Mouse (Mus musculus): ENCODE data around the gene Tspan4.
"Not testable (repeated sequence)": the region's sequence is repeated elsewhere in the genome, so short reads cannot be mapped to it uniquely, and the experiment has no call there.

Gene Tspan4

DNA sequence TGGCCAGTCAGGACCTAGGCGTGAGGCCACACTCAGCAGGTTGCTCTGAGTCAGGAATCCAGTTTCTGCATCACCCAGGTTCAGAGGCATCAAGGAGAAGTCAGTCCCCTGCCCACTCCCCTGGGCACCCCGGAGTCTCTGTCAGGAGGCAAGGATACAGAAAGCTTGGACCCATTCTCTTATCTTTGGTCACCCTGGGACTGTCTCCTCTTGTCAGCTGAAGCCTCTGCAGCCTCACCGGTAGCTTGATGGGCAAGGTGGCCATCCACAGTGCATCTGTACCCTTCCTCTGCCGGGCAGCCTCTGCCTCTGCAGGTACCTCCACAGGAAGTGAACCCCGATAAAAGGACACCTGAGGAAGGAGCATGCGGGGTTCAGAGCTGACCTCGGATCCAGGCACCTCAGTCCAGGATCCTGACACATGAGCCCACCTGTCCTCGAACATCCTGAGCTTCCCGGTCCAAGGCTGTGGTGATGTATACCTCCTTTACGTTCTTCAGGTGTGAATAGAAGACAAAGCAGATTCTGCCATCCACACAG is 35.8 kb upstream of the Tspan4 start:
- no peak for DNase-seq (ENCODE audit: low read depth, low spot score)

DNA sequence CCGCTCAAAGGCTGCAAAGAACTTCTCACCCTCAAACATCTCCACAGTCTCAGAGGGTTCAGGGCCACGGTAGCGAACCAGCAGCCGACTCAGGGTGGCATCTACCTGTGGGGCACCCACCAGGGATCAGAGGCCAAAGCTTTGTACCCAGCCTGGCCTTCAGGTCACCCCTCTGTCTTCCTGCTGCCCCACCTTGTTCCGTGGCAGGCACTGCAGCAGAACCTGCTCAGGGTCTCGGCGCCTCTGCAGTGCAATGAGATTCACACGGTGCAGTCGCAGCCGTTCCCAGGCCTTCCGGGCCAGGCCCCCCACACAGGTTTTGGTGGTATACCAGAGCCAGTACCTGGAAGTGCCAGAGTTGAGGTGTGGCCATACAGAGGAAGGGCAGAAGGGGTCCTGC is 35.2 kb upstream of the Tspan4 start:
- no peak for DNase-seq (ENCODE audit: low read depth, low spot score)

DNA sequence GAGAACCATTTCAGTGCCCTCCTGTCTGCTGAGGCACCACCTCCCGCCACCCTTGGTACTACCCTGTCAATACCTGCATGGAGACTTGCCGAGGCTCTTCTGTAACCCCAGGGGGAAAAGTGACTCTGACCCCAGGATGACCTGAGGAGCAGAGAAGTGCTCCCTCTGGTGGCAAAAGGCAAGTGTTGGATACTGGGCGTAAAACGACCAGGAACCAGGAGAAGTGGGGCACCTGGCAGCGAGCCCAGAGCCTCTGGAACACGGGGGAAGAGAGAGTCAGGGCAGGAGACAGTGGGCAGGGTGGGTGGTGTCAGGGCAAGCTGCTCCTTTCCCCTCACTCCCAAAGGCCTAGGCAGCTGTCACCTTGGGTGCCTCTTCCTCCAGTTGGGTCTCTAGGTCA is 34.4 kb upstream of the Tspan4 start:
- DNase-seq (ENCODE audit: low read depth, low spot score), result peak; percentile 91

DNA sequence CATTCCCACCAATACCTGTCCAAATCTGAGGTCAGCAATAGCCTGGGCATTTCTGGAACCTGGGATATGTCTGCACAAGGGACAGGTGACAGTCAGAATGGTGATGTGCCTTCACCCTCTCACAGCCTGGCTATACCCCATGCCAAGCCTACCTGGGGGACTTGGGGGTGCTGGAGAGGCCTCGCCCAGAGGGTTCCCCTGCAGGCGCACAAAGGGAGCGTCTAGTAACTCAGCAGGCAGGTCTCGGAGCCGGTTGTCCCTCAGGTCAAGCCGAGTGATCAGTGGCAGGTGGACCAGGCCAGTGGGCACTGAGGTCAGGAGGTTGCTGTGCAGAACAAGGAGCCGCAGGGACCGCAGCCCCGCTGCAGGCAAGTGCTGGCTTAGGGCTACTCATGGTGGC is 33.6 kb upstream of the Tspan4 start:
- no peak for DNase-seq (ENCODE audit: low read depth, low spot score)

DNA sequence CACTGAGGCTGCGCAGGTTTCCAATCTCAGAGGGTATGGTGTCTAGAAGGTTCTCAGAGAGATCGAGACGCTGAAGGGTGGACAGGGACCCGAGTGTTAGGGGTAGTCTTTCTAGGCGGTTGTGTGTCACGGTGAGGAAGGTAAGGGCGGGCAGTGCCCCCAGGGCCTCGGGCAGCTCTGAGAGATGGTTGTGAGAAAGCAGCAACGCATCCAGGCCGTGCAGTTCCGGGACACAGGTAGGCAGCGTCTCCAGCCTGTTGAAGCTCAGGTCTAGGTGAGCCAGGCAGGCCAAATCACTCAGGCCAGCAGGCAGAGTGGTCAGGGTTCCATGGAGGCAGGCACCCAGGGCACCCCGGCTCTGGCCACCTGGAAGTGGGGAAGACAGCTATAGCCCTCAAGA is 32.8 kb upstream of the Tspan4 start:
- no peak for DNase-seq (ENCODE audit: low read depth, low spot score)

DNA sequence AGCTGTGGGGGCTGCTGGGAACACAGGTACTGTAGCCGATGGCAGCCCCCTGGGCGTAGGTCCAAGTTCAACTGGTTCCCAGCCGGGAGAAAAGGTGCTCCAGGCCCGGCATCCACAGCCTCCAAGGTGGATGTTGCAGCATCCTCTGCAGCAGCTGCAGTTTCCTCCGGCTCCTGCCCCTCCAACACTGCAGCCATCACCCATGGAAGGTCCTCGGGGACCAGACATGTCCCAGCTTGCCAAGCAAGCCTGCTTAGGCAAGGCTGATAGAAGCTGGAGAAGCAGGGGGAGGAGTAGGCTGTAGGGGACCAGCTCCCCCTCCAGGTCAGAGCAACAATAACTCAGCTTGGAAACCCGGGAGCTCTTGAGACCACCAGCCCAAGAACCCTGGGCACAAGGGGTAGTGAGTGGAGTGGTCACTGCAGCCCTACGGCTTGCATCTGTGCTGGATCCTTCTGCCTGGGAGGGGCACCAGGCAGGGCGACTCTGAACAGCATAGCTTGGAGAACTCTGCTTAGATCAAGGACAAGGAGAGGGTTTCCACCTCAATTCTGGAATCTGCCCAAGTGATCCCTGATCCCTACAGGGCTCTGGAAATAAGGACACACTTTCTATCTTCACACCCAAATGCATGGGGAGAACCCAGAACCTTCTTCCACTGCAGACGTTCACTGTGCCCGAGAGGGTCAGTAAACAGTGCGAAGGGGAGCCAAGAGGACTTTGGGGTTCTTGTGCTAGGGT is 31.8 kb upstream of the Tspan4 start:
- DNase-seq (ENCODE audit: low read depth, low spot score), result peak; percentile 77

DNA sequence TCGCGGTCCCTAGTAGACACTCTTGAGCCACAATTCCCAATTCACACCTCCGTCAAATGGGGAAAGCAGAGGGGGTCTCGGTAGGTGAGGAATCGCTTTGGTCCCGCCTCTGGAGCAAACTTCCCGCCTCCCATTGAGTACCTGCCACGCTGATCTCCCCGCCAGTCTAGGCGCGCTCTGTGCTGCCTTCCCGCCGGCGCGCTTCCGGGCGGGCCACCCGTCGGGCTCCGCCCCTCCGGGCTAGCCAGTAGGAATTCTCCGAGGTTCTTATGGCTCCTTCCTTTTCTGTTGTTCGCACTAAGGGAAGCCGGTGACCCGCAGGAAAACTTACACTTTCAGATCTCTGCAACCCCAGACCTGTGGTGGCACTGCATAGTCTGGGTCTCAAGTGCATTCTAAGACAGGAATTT is 31.2 kb upstream of the Tspan4 start, which contains the start of gene Pidd1:
Gene Pidd1 (minus strand): TSS at position 198 of the 410 bp plus-strand sequence.
- DNase-seq (ENCODE audit: low read depth, low spot score), result peak; percentile 94

DNA sequence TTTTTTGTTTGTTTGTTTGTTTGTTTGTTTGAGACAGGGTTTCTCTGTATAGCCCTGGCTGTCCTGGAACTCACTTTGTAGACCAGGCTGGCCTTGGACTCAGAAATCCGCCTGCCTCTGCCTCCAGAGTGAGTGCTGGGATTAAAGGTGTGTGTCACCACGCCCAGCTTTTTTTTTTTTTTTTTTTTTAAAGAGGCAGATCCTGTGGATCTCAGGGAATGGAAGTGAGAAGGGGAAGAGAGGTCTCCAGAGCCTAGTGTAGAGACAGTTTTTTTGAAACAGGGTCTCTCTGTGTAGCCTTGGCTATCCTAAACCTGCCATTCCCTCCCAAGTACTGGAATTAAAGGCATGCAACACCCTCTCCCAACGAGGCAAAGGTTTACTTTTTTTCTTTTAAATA is 28.7 kb upstream of the Tspan4 start:
- not testable (repeated sequence) for DNase-seq (ENCODE audit: low read depth, low spot score)

DNA sequence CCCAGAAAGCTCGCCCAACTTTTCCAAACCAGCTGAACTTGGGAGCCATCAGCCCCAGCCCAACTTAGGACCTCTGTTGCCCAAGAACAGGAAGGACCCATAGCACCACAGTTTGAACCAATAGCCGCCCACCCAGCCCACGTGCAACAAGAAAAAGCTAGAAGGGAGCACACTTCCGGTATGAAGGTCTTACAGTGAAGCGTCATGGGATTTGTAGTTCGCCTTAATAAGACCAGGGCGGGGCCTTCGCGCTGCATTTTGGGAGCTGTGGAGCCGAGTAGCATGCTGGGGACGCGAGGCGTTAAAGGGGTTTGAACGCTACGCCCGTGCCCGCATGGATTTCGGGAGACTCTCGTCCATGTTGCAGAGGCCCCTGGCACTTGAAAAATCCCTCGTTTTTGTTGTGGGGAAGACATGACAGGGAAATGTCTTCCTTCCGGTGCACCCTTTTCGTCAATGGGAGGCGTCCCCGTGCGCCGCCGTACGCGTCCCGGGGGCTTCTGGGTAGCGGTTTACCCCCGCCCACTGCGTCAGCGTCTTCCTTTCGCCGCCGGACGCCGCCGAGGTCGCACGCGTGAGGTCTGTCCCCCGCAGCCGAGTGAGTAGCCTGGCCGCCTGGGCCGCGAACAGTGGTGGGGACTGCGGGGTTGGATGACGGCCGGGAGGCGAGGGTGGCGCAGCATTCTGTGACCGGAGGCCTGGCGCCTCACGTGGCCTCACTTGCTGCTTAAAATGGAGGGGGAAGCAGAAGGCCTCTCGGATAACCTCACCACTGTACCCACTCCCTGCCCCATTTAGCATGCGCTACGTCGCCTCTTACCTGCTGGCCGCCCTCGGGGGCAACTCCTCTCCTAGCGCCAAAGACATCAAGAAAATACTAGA is 27.7 kb upstream of the Tspan4 start, which contains the start of gene Rplp2:
Gene Rplp2 (plus strand): TSS at position 261 of the 882 bp plus-strand sequence.
- DNase-seq (ENCODE audit: low read depth, low spot score), result peak; percentile 97

DNA sequence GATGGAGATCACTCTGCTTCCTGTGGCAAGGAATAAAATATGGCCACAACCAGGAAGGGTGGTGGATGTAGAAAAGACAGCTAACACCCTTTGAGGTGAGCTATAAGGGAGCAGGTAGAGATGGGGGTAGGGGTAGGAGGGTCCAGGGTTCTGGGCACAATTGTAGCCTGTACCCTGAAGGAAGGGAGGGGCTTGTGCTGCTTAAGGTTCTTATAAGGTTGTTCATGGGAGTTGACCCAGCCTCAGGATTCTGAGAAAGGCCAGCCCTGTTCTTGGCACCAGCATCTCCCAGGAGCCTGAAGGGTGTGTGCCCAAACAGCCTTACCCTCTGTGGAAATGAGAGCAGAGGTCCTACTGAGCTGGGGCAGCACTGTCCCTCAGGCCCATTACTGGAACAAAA is 23.1 kb upstream of the Tspan4 start:
- peak; percentile 66 for DNase-seq (ENCODE audit: low read depth, low spot score)

DNA sequence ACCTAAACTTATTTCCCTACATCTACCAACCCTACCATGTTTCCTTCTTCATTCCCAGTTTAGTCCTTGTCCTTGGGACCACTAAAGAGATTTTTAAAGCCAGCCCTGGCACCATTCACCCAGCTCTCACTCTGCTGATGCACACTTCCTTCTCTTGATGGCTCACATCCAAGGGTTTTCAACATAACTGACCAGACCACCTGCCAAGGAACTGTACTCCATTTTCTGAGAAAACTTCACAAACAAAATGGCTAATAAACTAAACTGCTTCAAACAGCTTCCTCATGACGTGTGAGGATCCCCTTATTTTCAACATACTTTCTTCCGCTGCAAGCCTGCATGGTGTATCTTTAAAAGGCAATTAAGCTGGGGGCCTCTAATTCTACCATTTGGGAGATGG is 21.4 kb upstream of the Tspan4 start:
- no peak for DNase-seq (ENCODE audit: low read depth, low spot score)

DNA sequence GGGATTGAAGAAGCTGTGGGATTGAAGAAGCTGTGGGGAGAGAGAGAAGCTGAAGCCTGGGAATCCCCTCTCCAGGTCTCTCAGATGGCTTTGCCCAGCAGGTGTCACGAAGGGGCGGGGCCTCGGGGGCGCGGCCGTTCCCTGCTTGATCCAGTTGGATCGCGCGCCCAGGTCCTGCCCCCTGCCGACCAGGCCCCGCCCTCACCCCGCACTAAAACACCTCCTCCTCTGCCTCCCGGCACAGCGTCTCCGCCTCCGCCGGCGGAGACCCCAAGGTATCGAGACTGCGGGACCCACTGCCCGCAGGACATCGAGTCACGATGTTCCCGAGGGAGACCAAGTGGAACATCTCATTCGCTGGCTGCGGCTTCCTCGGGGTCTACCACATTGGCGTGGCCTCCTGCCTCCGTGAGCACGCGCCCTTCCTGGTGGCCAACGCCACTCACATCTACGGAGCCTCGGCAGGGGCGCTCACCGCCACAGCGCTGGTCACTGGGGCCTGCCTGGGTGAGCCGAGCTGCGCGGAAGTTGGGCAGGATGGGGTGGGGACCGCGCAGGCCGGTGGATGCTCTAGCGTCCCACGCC is 20.0 kb upstream of the Tspan4 start, which contains the start of gene Pnpla2:
Gene Pnpla2 (plus strand): TSS at position 232 of the 585 bp plus-strand sequence.
- peak; percentile 98 for DNase-seq (ENCODE audit: low read depth, low spot score)

DNA sequence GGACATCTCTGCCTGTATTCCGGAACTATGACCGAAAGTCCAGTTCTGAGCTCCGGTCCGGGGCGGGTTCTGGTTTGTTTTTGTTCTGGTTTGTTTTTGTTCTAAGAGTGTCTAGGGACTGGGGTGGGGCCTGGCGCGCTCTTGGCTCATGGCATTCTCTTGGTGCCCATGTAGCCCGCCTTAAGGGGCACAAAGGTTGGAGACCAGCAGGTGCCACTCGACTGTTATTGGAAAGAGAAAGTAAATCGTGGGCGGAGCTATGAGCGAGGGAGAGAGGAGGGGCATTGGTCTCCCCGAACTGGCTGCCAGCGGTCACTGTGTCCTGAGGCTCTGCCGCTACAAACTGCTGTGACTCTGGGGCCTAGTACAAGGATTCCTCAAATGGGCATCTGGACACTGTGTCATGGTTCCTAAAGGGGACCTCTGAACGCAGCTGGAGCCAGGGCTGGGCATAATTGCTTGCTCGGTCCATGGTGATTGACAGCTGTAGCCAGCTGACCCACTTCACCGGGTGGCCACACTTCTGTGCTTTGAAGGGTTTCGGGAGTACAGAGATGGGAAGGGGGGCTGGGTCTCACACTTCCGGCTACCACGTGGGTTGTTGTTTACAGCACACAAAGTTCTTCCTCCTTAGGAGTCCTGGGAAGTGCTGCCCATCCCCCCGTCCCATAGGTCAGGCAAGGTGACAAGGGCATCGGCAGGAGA is 19.3 kb upstream of the Tspan4 start:
- peak; percentile 62 for DNase-seq (ENCODE audit: low read depth, low spot score)

DNA sequence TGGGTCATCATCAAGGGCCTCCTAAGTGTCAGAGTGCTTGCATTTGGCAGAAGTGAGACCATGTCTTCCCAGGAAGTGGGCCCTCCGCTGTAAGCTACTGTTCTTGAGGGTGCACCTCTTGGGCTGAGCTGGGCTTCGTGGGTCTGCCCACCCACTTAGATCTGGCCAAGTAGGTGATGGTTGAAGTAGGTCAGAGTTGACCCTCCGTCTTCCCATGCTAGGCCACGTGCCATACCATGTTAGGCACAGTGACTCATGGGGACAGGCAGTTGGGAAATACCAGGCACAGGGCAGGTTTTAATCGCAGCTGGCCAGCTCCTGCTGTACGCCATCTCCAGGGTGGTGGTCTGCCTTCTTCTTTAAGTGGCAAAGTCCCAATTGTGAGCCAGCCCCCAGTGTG is 18.3 kb upstream of the Tspan4 start:
- DNase-seq (ENCODE audit: low read depth, low spot score), result no peak

DNA sequence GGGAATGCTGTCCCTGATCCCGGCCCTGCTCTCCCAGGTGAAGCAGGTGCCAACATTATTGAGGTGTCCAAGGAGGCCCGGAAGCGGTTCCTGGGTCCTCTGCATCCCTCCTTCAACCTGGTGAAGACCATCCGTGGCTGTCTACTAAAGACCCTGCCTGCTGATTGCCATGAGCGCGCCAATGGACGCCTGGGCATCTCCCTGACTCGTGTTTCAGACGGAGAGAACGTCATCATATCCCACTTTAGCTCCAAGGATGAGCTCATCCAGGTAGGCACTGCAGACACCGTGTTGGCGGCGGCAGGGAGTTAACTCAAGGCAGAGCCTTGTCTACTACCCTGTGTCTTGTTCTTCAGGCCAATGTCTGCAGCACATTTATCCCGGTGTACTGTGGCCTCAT is 17.8 kb upstream of the Tspan4 start:
- DNase-seq (ENCODE audit: low read depth, low spot score), result no peak

DNA sequence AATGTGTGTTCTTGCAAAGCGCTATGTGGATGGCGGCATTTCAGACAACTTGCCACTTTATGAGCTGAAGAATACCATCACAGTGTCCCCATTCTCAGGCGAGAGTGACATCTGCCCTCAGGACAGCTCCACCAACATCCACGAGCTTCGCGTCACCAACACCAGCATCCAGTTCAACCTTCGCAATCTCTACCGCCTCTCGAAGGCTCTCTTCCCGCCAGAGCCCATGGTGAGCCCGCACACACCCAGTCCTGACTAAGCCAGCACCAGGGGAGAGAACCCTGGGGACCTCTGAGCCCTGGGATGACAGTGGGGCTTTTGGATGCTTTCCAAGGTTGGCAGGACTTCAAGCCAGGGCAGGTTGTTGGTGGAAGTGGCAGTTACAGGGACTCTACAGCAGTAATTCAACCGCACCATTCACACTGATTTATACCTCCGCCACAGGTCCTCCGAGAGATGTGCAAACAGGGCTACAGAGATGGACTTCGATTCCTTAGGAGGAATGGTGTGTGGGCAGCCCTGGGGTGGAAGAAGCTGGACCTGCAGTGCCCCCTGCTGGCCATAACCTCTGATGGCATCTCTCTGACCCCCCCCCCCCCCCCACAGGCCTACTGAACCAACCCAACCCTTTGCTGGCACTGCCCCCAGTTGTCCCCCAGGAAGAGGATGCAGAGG is 16.9 kb upstream of the Tspan4 start:
- peak; percentile 61 for DNase-seq (ENCODE audit: low read depth, low spot score)

DNA sequence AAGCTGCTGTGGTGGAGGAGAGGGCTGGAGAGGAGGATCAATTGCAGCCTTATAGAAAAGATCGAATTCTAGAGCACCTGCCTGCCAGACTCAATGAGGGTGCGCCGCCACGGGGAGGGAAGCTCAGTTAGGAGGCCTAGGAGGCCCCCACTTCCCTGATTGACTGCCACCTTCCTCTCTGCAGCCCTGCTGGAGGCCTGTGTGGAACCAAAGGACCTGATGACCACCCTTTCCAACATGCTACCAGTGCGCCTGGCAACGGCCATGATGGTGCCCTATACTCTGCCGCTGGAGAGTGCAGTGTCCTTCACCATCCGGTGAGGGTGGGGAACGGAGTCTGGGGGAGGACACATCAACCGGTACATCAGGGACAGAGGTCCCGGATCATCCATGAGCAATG is 16.4 kb upstream of the Tspan4 start:
- no peak for DNase-seq (ENCODE audit: low read depth, low spot score)

DNA sequence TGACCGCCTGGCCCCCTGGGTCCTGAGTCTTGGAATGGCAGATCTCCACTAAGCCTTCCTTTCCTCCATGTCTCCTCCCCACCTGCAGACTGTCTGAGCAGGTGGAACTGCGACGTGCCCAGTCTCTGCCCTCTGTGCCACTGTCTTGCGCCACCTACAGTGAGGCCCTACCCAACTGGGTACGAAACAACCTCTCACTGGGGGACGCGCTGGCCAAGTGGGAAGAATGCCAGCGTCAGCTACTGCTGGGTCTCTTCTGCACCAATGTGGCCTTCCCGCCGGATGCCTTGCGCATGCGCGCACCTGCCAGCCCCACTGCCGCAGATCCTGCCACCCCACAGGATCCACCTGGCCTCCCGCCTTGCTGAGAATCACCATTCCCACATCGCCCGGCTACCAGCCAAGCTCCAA is 15.7 kb upstream of the Tspan4 start:
- DNase-seq (ENCODE audit: low read depth, low spot score), result peak; percentile 74

DNA sequence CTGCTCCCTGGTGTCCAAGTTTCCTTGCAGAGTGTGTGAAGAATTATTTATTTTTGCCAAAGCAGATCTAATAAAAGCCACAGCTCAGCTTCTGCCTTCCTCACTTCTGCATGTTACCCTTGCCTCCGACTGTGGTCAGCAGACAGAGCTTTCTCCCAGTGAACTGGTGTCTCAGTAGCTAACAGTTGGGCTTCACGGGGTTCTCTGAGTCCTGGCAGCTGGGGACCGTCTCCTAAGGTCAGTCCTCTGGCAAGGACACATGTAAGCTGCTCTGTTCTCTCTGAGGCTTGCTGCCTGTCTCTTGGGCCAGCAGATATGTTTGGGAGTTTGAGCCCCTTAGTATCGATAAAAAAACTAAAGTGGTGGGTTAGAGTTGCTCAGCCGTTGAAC is 15.0 kb upstream of the Tspan4 start:
- no peak for DNase-seq (ENCODE audit: low read depth, low spot score)

DNA sequence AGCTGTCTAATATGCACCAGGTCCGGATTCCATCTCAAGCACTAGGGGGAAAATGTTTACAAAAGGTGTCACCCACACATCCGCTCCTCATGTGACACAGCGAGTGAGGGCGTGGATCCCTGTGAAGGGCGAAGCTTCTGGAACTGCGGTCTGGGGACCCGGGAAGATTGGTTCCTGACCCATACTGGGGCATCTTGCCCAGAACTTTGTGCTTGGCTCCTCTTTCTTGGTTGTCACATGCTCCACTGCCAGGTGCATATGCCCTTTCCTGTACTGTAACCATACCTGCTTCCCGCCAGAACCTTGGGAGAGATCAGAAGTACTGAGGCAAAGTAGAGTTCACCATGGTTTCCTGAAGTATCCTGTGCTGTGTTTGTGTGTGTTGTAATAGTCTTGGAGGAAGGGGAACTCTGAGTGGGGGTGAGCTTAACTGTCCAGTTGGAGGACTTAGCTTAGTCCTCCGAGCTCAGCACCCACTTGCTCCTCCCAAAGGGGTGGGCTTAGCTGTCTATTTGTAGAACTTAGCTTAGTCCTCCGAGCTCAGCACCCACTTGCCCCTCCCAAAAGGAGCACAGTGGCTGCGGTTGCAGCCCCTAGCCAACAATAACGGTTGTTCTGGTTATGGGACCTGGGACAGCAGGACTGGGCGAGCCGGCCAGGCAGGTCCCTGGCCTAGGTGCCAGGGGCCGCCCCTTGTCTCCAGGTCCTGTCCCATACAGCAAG is 14.5 kb upstream of the Tspan4 start, which contains the start of gene Cracr2b:
Gene Cracr2b (plus strand): TSS at position 704 of the 723 bp plus-strand sequence.
- no peak for DNase-seq (ENCODE audit: low read depth, low spot score)

Data from ZHBTc4 (cell line).